Mouse (Mus musculus): ENCODE results near the gene Rps6kc1.

- no peak for TF ChIP-seq CTCF (IDR thresholded peaks at IDR 0.05; ENCODE audit: low read depth, low read length)
- no peak for TF ChIP-seq POLR2A (IDR thresholded peaks at IDR 0.05; ENCODE audit: insufficient read depth, low read length)
- no peak for TF ChIP-seq EP300 (IDR thresholded peaks at IDR 0.05; ENCODE audit: insufficient read depth, low read depth, low read length)
Observed at GRCm38 (mm10) chr1:190732803-190733202, 178.8 kb downstream of the Rps6kc1 start.
